Mouse (Mus musculus) heart, adult 2 months (tissue): ENCODE measurements around the gene Fam198a.

Source experiments
- CTCF ChIP-seq: fragments of 200-600 bp; IDR thresholded peaks from 2 replicates; pipeline ENCODE4 v1.8.1; 2022; ENCODE audit warnings: antibody characterized with exemption, mild to moderate bottlenecking, moderate library complexity
- EP300 ChIP-seq: fragments of 200-500 bp; IDR thresholded peaks from 2 replicates; pipeline ENCODE4 v1.6.1; 2011; ENCODE audit warnings: low read depth, low read length, control low read depth; ENCODE audit not compliant: insufficient read depth
- POLR2A ChIP-seq: fragments of 200-500 bp; IDR thresholded peaks from 2 replicates; pipeline ENCODE4 v1.6.1; 2011; ENCODE audit warnings: mild to moderate bottlenecking, low read depth, low read length, control low read depth; ENCODE audit not compliant: insufficient read depth

- no peak for TF ChIP-seq POLR2A
- no peak for TF ChIP-seq CTCF
- no peak for TF ChIP-seq EP300
Observed at GRCm38 (mm10) chr9:121926634-121927405, 24.0 kb upstream of the Fam198a start.
